Mouse (Mus musculus): ENCODE data around the gene Clock.

- TF ChIP-seq CTCF (IDR thresholded peaks at IDR 0.05; ENCODE audit: extremely low read depth, insufficient read depth, insufficient read length, insufficient replicate concordance) (no peak), POLR2A (IDR thresholded peaks at IDR 0.05; ENCODE audit: low read depth, low read length) (no peak)
Measured at GRCm38 (mm10) chr5:76170522-76170921, 134.1 kb downstream of the Clock start.

Data from spleen, adult 2 months (tissue).